Mouse (Mus musculus) lung, adult 18-20 months (tissue): ENCODE results near the gene 6330409D20Rik.
A peak's percentile ranks its signal among the peaks of the same experiment; 100 is the strongest.

Experiments
- DNase-seq, 2 experiments: peaks; one replicate each; pipeline ENCODE4 v3.0.0; 2022; ENCODE audit warnings: mixed read lengths in 2 of 2

The 6330409D20Rik gene

GRCm38 (mm10) chr2:32722046-32722445 lies 18.8 kb downstream of the 6330409D20Rik start:
- no peak for DNase-seq

DNA sequence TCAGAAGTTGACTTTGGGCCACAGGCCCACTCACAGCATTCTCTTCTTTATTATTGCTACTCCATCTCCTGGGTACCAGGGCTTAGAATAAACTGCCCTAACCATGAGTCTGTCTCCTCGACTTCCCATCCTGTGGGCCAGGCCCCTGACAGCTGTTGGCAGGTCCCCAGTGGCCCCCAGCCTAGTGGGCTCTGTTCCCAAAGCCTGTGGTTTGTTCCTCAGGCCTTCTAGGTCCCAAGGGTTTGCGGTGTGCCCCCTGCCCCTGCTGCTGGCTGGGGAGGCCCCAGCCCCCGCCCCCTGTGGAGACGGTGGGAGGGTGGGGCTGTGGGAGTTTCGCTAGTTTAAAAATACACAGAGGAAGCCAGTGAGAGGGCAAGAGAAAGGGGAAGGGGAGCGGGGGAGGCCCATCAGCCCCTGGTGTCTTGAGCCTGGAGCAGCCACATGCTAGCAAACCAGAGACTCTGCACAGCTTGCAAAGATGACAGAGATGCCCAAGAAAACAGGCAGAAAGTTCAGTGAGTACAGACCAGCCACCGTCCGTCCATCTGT lies 20.1 kb downstream of the 6330409D20Rik start, which contains the start of gene Sh2d3c:
Gene Sh2d3c, plus strand, starts transcription at position 375 of the 549 bp plus-strand sequence.
- peak in 1 of 2 experiments; percentile 52 for DNase-seq

GRCm38 (mm10) chr2:32720053-32720452 lies 20.8 kb downstream of the 6330409D20Rik start:
- no peak for DNase-seq

GRCm38 (mm10) chr2:32718761-32719160 lies 22.1 kb downstream of the 6330409D20Rik start:
- DNase-seq, result no peak

GRCm38 (mm10) chr2:32714987-32715425 lies 25.8 kb downstream of the 6330409D20Rik start:
- DNase-seq, result peak; percentile 72 to 75

GRCm38 (mm10) chr2:32714117-32714986 lies 26.5 kb downstream of the 6330409D20Rik start:
- DNase-seq, result no peak

- DNase-seq, result peak; percentile 91 to 92
Measured at GRCm38 (mm10) chr2:32712934-32713817, 27.6 kb downstream of the 6330409D20Rik start, which contains the start of gene Cdk9. TSS of gene Cdk9 (minus strand) at chr2:32713076.

GRCm38 (mm10) chr2:32712586-32712933 lies 28.3 kb downstream of the 6330409D20Rik start:
- DNase-seq, result peak; percentile 94 to 95

DNA sequence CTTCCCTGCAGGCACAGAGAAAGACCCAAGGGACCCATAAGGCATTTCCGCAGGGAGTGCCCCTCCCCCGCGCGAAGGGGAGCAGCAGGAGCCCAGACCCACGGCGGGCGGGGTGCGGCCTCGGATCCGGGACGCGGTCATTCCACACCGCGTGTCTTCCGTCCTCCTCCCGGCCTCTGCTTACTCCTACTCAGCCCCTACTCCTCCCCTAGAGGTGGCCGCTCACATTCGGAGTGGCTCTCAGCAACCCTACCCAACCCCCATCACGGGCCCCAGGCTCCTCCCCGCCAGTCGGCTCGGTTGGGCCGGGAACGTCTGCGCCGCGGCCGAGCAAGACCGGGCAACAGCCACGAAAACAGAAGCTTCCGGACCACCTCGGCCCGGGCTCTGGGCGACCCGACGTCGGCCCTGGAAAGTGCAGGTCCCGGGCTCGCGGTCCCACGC lies 28.7 kb downstream of the 6330409D20Rik start:
- DNase-seq, result peak; percentile 73 to 79

GRCm38 (mm10) chr2:32711301-32712056 lies 29.3 kb downstream of the 6330409D20Rik start:
- no peak for DNase-seq

DNA sequence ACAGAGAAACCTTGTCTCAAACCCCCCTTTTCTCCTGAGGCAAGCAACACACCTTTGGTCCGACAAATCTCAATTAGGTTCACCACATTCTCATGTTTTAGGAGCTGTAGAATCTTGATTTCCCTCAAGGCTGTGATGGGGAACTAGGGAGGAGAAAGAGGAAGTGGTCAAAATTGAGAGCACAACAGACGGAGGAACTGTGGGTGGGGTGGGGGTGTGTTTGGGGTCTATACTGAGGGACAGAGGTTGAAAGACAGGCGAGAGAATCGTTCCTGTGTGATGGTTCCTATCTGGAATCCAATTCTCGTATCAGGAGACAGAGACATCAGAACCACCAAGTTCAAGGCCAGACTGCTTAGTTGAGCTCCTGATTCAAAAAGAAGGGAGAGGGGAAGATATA lies 30.4 kb downstream of the 6330409D20Rik start:
- no peak for DNase-seq

DNA sequence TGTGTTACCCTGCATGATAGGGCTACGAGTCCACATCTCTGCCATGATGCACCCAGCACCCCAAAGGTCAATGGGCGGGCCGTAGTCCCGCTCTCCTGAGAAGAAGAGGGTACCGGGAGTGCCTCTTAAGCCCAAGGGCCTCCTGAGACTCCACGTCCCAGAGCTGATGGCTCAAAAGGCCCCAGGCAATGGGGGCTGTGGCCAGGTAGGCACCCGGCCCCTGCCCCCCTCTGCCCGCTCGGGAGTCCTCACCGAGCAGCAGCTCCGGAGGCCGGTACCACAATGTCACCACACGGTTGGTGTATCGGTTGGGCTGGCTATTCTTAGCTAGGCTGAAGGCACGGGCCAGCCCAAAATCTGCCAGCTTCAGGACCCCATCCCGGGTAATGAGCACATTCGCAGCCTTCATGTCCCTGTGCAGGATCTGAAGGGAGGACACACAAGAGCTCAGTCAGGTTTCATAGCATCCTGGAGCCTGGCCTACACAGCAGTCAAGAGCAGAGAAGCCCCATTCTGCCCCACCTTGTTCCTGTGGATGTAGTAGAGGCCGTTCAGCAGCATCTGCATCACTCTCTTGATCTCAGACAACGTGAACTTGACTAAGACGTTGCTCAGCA lies 31.2 kb downstream of the 6330409D20Rik start:
- no peak for DNase-seq

GRCm38 (mm10) chr2:32708643-32709042 lies 32.2 kb downstream of the 6330409D20Rik start:
- DNase-seq, result no peak

GRCm38 (mm10) chr2:32706971-32707370 lies 33.8 kb downstream of the 6330409D20Rik start:
- DNase-seq, result no peak

DNA sequence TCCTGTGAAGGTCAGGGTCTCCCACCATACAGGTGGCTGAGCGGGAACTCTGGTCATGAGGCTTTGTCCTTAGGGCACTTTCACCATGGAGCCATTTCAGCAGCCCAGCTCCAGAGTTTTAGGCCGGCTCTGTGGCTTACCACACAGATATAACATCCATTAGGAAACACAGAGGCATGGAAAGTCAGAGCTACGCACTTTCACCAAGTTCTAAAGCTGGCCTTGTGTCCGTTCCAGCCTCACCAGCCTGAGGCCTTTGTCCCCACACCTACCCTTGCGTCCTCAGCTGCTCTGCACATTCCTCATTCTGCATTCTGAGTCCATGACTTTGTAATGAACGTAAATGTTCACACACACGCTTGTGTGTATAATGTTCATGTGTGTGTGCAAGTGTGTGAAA lies 35.8 kb downstream of the 6330409D20Rik start:
- DNase-seq, result no peak

GRCm38 (mm10) chr2:32704021-32704421 lies 36.8 kb downstream of the 6330409D20Rik start, which contains the start of gene Fpgs:
TSS of gene Fpgs (minus strand) at chr2:32704145.
- DNase-seq, result no peak

- no peak for DNase-seq
Measured at GRCm38 (mm10) chr2:32703046-32703445, 37.8 kb downstream of the 6330409D20Rik start.

- no peak for DNase-seq
Measured at GRCm38 (mm10) chr2:32700966-32701743, 39.7 kb downstream of the 6330409D20Rik start.

GRCm38 (mm10) chr2:32699680-32700079 lies 41.1 kb downstream of the 6330409D20Rik start:
- no peak for DNase-seq

DNA sequence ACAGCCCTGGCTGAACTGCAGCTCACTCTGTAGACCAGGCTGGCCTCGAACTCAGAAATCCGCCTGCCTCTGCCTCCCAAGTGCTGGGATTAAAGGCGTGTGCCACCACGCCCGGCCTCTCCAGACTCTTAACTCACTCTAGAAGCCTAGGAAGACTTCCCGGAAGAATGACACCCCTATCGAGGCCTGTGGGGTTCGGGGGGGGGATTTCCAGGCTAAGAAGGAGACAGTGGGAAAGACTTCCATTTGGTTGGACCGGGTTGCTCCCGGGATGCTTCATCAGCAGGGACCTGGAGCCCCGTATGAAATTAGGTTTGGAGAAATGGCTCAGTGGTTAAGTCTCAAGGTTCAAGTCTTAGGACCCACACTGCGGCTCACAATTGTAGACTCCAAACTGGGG lies 46.1 kb downstream of the 6330409D20Rik start:
- DNase-seq, result no peak
